Mouse (Mus musculus) ES-E14 (cell line): Measurements from ENCODE around the gene Plac9a.

ENCODE experiments used
- CHD2 ChIP-seq: IDR thresholded peaks from 2 replicates; pipeline ENCODE4 v1.6.1; 2014; ENCODE audit warnings: mild to moderate bottlenecking, low read depth, low read length, inconsistent platforms
- HCFC1 ChIP-seq: IDR thresholded peaks from 2 replicates; pipeline ENCODE4 v1.6.1; 2012; ENCODE audit warnings: low read length, inconsistent platforms, borderline replicate concordance; ENCODE audit not compliant: insufficient read depth

GRCm38 (mm10) chr14:25852121-25852561, 50.8 kb downstream of the Plac9a start:
- TF ChIP-seq CHD2, result no peak
- TF ChIP-seq HCFC1, result no peak
